Mouse (Mus musculus) megakaryocyte, embryonic 14.5 days (primary cell): ENCODE results near the gene Papola.

Experiments
- FLI1 ChIP-seq: IDR thresholded peaks from 2 replicates; pipeline ENCODE4 v1.6.1; 2012; ENCODE audit warnings: low read length, inconsistent platforms, mixed read lengths
- GATA1 ChIP-seq: IDR thresholded peaks from 3 replicates; pipeline ENCODE4 v1.6.1; 2012; ENCODE audit warnings: mixed read lengths, low read length, inconsistent platforms, borderline replicate concordance

DNA sequence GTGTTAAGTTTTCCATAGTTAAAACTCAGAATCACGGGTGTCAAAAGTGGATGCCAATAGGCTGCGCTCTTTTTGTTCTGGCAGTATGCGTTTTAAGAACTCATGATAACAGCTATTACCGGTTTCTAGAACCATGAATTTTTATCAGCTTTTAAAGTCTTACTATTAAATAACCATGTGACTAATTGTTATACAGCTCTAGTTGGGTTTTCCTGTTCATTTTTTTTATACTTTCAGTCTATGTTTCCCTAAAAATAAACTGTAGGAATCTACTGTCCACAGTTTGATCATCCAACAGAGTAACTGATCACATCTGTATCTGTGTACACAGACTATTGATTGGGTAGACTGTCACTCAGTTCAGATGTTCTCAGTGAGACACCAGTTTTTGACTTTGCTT is 40.8 kb downstream of the Papola start:
- TF ChIP-seq GATA1 (no peak), FLI1 (no peak)
